Comparison of ENCODE assay signal across 9 mouse cellular contexts in the genomic region with DNA sequence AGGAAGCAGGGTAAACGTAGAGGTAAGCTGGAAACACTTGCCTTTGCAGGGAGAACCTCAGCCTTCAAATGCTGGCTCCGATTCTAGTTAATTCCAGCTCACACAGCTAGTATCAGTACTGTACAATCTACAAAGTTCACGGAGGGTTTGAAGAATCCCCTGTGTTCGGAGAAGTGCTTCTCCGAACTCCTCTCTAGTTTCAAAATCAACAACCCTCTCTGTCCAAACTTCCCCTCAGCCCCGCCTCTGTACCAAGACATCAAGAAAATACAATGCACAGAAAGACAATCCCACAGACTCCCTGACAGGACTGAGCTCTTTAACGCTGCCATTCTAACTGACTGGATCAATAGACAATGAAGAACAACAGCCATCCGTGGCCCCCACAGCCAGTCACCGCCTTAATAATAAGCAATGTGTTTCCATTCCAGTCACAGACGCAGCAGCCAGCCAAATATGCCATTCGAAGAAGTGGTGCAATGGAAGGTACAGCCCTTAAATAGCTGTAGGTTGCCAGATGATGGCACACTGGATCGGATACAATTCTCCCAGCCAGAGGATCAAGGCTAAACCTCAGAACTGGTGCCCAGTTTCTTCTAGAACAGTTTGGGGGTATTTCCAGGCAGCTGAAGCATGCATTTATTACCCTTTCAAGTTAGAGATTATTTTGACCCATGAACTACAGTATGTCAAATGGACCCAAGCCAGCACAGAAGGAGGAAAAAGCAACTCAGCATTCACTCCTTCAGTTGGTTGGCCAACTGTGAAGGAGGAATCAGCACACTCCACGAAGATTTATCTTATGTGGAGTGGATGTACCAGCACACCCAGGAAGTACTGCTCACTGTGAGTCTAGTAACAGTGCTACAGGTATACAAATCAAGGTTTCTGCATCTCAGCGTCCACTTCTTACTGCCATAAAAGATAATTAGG.
DNase-seq lines count a peak whose midpoint lies in the region; TF ChIP-seq lines count a peak whose summit lies in the region.
"Had no signal": no experiment of that assay in that cellular context is flagged by ENCODE, and none has a peak within 500 bp of the region (broad histone marks: within the 10 kb centered on the region; RNA-seq: fewer than 3 reads in every experiment).

No protein-coding gene starts in this region.

- DNase-seq in kidney, adult 11 months = peak; percentile 19
- no peak for DNase-seq in kidney, adult 18-20 months
- peak; percentile 74 for DNase-seq in brain, embryonic 14.5 days (ENCODE audit: low read depth)
- DNase-seq in fat pad, adult 2 months (ENCODE audit: extremely low read depth, low read depth, low spot score) = peak; percentile 78
- DNase-seq in kidney, postnatal 14 days = peak; percentile 61
- DNase-seq in layer of hippocampus, adult 18-20 months (ENCODE audit: low spot score in 2 of 2) = no peak
- DNase-seq in left cerebral cortex, adult 11 months (ENCODE audit: low spot score) = no peak
- DNase-seq: heart, postnatal 10 days; thymus, postnatal 14 days had no signal

- no peak for TF ChIP-seq POLR2A in brain, embryonic 14.5 days (IDR thresholded peaks at IDR 0.05; ENCODE audit: borderline replicate concordance, extremely low read depth, insufficient read depth, insufficient read length, poor library complexity, severe bottlenecking)

- TF ChIP-seq CTCF in brain, embryonic 14.5 days (IDR thresholded peaks at IDR 0.05; ENCODE audit: borderline replicate concordance, extremely low read depth, insufficient read depth, insufficient read length) = no peak

Comparison
In these comparisons a context has a peak if more than half of its experiments do, and no peak if none do; other contexts are left out.
1. DNase-seq: peak in kidney, adult 11 months (single experiment), brain, embryonic 14.5 days (single experiment), fat pad, adult 2 months (single experiment) and kidney, postnatal 14 days (single experiment); none in kidney, adult 18-20 months (single experiment), layer of hippocampus, adult 18-20 months (0 of 2) and left cerebral cortex, adult 11 months (single experiment).